Mouse (Mus musculus): ENCODE data around the gene Spag16. TPM values are rescaled to one million over a fixed set of nuclear protein-coding genes. Genes with fewer than 3 reads are reported as not detected.

Spag16 gene
- polyA plus RNA-seq, 2 experiments from 2014 or later: 0.29 to 0.67 TPM

- ATAC-seq: no peak
Measured at GRCm38 (mm10) chr1:70104683-70105082, 277.9 kb downstream of the Spag16 start.

GRCm38 (mm10) chr1:70116212-70116982, 289.6 kb downstream of the Spag16 start:
- ATAC-seq: no peak

- ATAC-seq: no peak
Measured at GRCm38 (mm10) chr1:70128035-70128434, 301.3 kb downstream of the Spag16 start.

- ATAC-seq: no peak
Measured at GRCm38 (mm10) chr1:70135547-70135946, 308.8 kb downstream of the Spag16 start.

DNA sequence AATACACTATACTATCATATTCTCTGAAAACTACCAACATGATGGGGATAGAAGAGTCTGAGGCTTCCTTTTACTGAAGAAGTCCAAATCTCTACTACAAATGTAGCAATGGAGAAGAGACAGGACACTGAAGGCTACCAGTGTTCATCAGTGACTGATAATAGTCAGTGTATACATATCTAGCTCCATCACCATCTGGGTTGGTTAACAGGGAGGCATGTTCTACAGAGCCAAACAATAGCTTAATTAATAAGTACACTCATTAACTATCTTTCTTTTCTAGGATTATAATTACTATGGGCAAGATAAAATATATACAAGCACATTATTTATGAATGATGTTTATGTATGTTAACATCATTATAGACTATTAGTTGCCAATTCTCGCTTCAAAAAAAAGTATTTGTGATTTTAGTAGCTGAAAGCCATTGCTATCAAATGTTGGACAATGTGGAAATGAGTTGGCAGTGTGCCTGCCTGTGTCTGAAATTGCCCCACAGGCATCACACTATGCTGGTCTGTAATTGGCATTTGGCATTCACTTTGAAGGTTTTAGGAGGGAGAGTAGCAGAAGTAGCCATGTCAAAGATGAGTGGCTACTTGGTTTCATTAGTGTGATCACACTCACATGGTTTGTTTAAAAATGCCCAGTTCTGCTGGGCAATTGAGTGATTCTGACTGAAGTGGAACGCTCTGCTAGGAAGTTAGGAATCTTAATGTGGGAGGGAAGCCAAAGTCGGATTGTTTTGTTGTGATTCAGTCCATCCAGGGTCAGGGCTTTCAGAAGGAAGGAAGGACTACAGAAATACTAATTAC, 338.8 kb downstream of the Spag16 start:
- ATAC-seq: no peak

- ATAC-seq: no peak
Measured at GRCm38 (mm10) chr1:70180123-70180741, 353.5 kb downstream of the Spag16 start.

- ATAC-seq: no peak
Measured at GRCm38 (mm10) chr1:70264815-70265214, 438.0 kb downstream of the Spag16 start.

DNA sequence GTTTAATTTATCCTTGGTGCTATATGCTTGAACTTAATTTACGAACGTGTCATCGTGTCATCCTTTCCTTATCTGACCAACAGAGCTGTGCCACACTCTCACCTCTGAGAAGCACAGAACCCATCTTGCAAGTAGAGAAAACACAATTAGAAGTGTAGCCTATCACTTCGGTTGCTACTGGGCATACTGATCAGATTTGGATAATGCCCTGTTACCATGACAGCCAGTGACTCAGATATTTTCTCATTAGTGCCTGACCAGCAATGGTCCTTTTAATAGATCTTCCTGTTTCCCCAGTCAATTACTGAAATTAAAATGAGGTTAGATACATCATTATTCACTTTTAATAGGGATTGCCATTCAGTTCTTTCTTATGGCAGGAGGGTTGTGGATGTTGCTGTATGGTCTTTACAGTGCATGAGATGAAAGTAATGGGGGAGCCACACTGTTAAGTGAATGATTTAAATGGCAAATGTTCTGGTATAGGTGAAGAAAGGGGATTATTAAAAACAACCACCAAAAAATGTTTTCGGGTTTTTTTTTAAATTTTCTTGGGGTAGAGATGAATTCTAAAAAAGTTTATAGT, 439.2 kb downstream of the Spag16 start:
- no peak for ATAC-seq

GRCm38 (mm10) chr1:70270139-70270538, 443.4 kb downstream of the Spag16 start:
- no peak for ATAC-seq

- ATAC-seq: no peak
Measured at GRCm38 (mm10) chr1:70272753-70273152, 446.0 kb downstream of the Spag16 start.

- ATAC-seq: no peak
Measured at GRCm38 (mm10) chr1:70279296-70279695, 452.5 kb downstream of the Spag16 start.

DNA sequence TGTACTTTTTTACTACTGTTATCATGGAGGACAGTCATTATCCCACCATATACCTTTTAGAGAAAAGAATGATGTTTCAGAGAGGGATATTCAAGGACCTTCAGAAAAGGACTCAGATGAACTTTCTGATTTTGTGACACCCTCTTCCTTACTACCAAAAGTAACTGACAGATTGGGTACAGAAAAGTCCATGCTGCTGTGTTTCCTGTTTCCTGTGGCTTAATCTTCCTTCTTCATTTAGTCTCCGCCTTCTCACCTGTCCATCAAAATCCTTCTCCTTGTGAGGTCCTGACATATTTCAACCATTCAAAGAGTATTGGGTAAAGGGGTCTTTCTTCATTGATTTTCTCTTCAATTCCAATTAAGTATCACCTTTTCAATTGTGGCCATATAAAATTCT, 456.6 kb downstream of the Spag16 start:
- no peak for ATAC-seq

- ATAC-seq: no peak
Measured at GRCm38 (mm10) chr1:70284140-70284539, 457.4 kb downstream of the Spag16 start.

DNA sequence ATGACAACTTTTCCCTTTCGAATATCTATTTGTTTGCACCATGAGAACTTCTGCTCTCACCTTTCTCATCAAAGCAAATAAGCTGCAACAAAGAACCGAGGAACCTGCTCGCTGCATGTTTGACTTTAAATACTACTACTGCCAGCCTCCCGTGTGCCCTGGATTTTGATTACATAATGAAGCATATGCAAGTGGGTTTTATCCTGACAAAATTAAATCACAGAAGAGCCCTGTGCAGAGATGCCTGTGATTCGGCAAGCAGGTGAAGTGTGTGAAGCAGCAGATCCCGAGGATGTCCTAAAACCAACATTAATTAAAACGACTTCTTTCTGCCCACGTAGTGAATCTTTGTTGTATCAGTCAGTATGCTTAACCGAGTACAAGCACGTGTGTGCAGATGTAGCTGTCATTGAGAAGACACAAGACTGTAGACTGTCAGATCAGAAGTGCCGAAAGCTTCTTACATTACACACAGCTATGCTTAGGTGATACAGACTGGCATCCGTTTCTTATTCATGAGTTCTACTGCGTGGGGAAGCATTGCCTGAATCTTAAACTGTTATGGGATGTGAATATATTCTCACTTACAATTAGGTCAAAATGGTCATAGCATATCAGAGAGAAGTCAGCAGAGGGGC, 489.5 kb downstream of the Spag16 start:
- ATAC-seq: no peak

- no peak for ATAC-seq
Measured at GRCm38 (mm10) chr1:70320951-70321350, 494.2 kb downstream of the Spag16 start.

DNA sequence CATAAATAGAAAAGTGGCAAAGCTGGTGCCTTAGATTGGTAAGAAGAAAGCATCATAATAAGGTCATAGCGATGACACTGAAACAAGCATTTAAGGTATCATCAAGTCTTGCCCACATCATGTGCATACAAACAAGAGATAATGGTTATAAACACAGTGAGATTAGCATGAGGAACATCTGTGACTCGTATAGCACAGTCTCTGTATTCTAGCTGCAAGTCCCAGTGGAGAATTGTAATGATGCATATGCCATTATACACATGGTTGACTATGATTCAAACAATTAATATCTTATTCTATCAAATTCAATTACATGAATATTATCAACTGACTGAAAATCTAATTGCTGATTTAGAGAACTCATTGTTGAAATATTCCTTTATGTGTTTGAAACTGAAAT, 519.4 kb downstream of the Spag16 start:
- ATAC-seq: no peak

DNA sequence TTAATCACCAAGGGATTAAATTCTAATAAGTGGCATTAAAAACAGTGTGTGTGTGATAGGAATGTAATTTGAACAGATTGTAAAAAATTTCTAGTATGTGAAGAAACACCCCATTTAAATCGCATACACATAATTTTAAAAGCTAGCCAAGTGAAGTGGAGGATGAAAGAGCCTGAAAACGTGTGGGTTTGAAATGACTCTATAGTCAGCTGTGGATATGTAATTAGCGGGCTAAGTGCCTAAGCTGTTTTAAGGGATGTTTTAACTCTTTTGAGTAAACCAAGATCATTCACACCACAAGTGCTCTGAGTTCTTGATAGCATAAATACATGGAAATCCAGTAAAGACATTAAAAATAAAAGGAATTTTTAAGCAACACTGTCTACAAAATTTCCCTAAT, 524.6 kb downstream of the Spag16 start:
- ATAC-seq: no peak

- ATAC-seq: no peak
Measured at GRCm38 (mm10) chr1:70354014-70354413, 527.2 kb downstream of the Spag16 start.

- ATAC-seq: no peak
Measured at GRCm38 (mm10) chr1:70371721-70372120, 545.0 kb downstream of the Spag16 start.

DNA sequence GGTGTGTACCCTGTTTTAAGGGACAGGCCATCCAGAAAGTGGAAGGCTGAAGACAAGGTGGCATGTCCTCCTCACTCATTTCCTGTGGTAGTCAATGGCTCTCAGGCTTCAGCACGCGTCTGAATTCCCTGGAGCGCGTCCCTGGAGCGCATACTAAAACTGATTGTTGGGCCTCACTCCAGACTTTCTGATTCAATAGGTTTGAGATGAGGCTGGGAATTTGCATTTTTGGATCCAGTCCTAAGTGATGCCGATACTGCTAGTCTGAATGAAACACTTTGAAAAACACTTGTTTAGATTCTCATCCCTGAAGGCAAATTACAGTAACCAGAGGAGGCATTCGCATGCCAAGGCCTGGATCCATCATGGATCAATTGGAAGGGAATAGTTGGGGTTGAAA, 553.3 kb downstream of the Spag16 start:
- ATAC-seq: no peak

GRCm38 (mm10) chr1:70442209-70443080, 615.7 kb downstream of the Spag16 start:
- no peak for ATAC-seq

DNA sequence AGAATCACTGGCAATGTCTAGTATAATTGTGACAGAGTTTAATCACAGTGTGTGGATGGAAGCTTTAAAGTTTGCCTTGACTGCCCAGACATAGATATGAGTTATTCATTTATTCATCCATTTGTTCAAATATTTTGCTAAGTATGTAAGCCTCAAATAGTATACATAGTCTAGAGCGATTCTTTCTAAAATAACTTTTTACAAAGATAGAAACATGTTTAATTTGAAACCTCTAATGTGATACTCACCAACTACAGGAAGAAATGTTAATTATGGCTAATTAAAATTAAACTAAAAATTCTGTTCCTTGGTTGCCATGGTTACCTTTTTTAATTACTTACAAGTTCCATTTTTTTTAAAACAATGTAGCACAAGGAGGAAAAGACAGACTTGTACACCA, 653.1 kb downstream of the Spag16 start:
- ATAC-seq: no peak

All from activated CD4-positive, CD25-positive, alpha-beta regulatory T cell, adult 4 months (primary cell).